ENCODE assay signal across 8 mouse cellular contexts in the genomic region with DNA sequence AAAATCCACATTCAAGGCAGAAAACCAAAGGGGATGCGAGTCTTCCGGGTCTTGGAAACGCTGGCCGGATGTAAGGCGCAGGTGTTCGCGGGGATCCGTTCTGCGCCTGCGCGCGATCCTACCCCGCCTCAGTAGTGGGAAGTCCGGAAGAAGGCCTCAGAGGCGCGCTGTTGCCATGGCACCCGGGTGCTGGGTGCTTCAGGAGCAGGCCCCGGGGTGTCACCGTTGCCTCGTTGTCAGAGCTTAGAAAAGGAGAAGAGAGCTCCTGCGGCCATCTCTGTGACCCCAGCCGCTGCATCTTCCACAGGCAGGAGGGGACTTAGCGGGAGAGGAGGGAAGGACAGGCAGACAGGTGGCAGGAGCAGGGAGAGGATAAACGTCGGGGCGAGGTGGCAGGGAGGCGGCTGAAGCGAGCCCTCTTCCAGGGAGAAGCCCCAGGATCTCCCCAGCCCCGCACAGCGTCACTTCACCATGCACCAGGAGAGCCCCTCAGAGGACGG. TPM values are rescaled to one million over a fixed set of nuclear protein-coding genes. Genes with fewer than 3 reads are reported as not detected.
DNase-seq lines count a peak whose midpoint lies in the region; ATAC-seq and TF ChIP-seq lines count a peak whose summit lies in the region.

A gene (plus strand): TSS at position 131 of the 500 bp plus-strand sequence.

- peak within 1 kb of the TSS; percentile 79 for H3K4me3 ChIP-seq in hindbrain, embryonic 10.5 days
- peak within 1 kb of the TSS; percentile 43 for H3K4me3 ChIP-seq in lung, postnatal 0 days (ENCODE audit: low read depth, low read length)

- ATAC-seq in lung, postnatal 0 days = peak; percentile 100

- peak; percentile 93 for DNase-seq in MEL-GATA-1-ER (ENCODE audit: extremely low read depth, low read depth)
- peak; percentile 93 for DNase-seq in cerebellum, adult 8-10 months
- DNase-seq in forelimb bud, embryonic 11.5 days (ENCODE audit: low read depth, low spot score) = peak; percentile 87
- peak; percentile 94 for DNase-seq in hindbrain, embryonic 10.5 days (ENCODE audit: low spot score)
- peak; percentile 97 for DNase-seq in layer of hippocampus, adult 9-11 months
- peak; percentile 95 for DNase-seq in lung, postnatal 0 days (ENCODE audit: low spot score)
- DNase-seq in ovary, postnatal 14 days (ENCODE audit: low spot score) = peak; percentile 80
- DNase-seq in thymus, postnatal 14 days = peak; percentile 99

- H3K27me3 ChIP-seq in hindbrain, embryonic 10.5 days (ENCODE audit: insufficient read depth, poor library complexity, severe bottlenecking) = 0 out of 2 replicates have a peak, but pooled peaks cover 6% of the 10 kb centered on the region
- no peaks in the 10 kb centered on the region for H3K27me3 ChIP-seq in lung, postnatal 0 days (replicated peaks; ENCODE audit: insufficient read depth, low read length)

- peak within 1 kb of the TSS; percentile 34; the same call in 1 of the 2 replicates for H3K9ac ChIP-seq in lung, postnatal 0 days (replicated peaks; ENCODE audit: low read depth)

- TF ChIP-seq CTCF in lung, postnatal 0 days (IDR thresholded peaks at IDR 0.05) = 0 out of 2 replicates have a peak, but pooled peaks have one; percentile 2

- under 1% methylated on average over 31 of the region's 31 CpGs for WGBS in hindbrain, embryonic 10.5 days
- under 1% methylated on average over 31 of the region's 31 CpGs for WGBS in lung, postnatal 0 days

- H3K9me3 ChIP-seq in hindbrain, embryonic 10.5 days = no peaks in the 10 kb centered on the region
- H3K9me3 ChIP-seq in lung, postnatal 0 days (ENCODE audit: low read length) = no peaks in the 10 kb centered on the region

- TF ChIP-seq EP300 in lung, postnatal 0 days (IDR thresholded peaks at IDR 0.05) = no peak

- H3K27ac ChIP-seq in hindbrain, embryonic 10.5 days = peak within 1 kb of the TSS; percentile 89
- H3K27ac ChIP-seq in lung, postnatal 0 days (ENCODE audit: low read length) = 0 out of 2 replicates have a peak within 1 kb of the TSS, but pooled peaks have one; percentile 15

- peak within 1 kb of the TSS; percentile 75 for H3K4me2 ChIP-seq in lung, postnatal 0 days (replicated peaks; ENCODE audit: low read depth, low read length)

- peaks cover 4% of the 10 kb centered on the region; the same call in 1 of the 2 replicates for H3K36me3 ChIP-seq in hindbrain, embryonic 10.5 days
- H3K36me3 ChIP-seq in lung, postnatal 0 days (ENCODE audit: insufficient read depth, low read length) = no peaks in the 10 kb centered on the region

- H3K4me1 ChIP-seq in hindbrain, embryonic 10.5 days (replicated peaks) = 0 out of 2 replicates have a peak, but pooled peaks cover 7% of the 10 kb centered on the region
- no peaks in the 10 kb centered on the region; the same call in 1 of the 2 replicates for H3K4me1 ChIP-seq in lung, postnatal 0 days (ENCODE audit: insufficient read depth, low read depth, low read length)

RNA-seq across cellular contexts. Expression of the gene that starts here (rescaled TPM):
- 11.2 and 12.2 TPM in 2 replicates for polyA plus RNA-seq in hindbrain, embryonic 10.5 days (2016; fragmentation: Nextera tagmentation; extraction: Ambion mirVana)
- 14.4 and 19.3 TPM in 2 replicates for polyA plus RNA-seq in lung, postnatal 0 days (2015; fragmentation: Nextera tagmentation; extraction: Ambion mirVana)

Comparison
In these comparisons a context has a peak if more than half of its experiments do, and no peak if none do; other contexts are left out.
1. Peak in every context shown above with its lines: DNase-seq, ATAC-seq, H3K4me3 ChIP-seq and H3K27ac ChIP-seq.